Mouse (Mus musculus): ENCODE results near the gene Ndc1.

Gene Ndc1

DNA sequence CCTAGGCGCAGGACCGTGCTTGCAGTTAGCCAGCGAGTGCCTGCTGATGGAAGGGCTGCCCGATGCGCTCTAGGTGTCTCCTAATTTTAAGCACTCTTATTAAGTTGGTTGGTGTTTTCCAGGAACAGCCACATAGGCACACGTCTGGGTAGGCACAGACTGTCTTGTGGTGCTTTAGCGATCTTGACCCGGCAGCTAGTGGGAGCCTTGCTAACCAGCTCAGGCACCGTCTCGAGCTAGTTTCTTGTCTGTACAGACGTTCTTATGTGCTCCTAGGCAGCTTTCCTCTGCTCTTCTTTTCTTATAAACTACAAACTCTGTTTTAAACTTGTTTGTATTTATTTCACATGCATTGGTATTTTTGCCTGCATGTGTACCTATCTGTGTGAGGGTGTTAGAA is 76.0 kb downstream of the Ndc1 start:
- DNase-seq: no peak

DNA sequence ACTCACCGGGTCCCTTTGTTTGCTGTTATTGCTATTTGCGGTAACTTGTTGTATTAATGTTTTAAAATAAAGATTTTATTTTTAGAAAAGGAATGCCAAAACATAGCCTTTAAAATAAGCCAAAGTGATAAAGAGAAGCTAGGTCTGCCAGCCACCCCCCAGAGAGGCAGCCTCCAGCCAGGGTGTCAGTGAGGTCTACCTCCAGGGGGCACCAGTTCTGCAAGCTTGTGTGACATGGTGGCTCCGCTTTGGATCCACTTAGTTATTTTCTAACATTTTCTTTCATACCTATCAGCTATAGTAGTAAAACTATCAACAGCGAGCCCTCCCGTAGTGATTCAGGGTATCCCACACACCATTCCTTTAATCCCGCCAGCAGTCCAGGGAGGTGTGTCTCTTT is 80.9 kb downstream of the Ndc1 start:
- no peak for DNase-seq

DNA sequence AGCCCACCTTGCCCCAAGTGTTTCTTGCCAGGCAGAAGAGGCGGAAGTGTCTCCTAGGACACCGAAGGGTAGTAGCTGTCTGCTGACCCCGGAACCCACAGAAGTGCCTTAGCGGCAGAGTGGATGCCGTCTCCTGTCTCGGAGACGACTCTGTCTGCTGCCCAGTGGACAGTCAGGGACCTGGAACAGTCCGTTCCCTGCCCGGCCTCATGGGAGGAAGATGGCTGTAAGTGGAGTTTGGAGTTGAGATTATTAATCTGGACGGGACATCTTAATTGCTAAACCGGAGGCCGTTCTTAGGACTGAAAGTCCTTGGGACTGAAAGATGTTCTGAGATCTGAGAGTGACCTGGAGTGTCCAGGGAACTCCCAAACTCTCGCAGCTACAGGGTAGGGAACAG is 81.9 kb downstream of the Ndc1 start:
- no peak for DNase-seq

DNA sequence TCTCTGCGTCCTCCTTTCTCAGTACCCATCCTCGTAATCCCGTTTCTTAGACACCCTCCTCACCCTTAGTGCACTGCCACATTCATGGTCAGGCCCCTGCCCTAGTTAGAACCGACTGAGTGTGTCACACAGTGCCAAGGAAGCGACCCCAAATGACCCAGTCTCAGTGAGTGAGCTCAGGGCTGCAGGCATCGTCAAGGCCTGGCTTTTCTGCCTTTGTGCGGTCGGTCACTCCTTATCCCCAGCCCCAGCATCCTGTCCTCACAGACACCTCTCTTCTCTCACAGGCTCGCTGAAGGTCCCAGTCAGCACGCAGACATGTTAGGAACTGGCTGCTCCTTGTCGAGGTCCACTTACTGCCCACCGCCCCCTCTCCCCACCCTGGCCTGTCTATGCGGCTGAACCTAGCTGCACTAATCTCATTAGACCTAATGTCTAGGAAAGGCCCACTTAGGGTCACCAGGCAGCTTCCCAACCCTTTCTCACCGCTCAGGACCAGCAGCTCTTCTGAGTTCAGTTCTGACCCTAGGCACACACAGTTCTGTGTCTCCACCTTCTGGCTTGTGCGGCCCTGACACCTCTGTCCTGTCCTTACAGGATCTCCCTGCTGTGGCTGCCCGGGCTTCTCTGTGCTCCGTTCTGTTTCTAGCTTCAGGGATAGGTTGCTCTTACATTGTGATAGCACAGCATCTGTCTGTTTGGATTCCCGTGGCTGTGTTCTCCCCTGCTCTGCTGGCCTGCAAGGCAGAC is 84.9 kb downstream of the Ndc1 start:
- DNase-seq: no peak

DNA sequence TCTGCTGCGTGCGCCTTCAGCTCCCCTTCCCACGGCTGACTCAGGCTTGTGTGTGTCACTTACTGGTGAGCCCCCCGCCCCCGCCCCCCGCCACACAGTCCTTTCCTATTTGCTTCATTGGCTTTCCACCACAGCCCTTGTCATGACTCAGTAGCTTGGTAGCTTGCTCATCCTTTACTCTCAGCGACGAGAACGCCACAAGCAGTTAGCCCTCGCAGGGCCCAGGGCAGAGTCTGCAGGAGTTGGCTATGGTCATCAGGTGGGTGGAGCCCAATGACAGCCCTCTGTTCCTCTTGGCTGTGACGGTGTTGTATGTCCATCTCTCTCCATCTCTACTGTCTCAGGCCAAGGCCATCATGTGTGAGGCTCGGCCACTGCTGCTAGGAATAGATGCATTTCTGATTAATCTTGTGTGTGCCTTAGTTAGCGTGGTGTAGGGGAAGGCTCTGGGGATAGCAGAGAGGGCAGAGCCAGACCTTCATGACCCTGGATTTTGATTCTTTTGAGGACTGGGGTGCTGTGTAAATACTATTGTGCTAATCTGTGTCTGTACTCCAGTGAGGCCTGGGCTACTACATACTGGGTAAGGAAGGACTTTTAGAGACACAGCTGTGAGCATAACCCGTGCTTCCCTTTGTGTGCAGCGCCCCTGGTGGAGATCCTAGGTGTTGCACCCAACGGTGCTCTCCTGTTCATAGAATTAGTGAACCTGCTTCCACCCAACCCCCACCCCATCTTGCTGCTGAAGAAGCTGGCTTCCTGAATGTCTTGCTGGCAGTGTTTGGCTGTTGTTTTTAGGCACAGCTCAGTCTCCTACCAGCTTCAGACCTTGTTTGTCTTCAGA is 85.8 kb downstream of the Ndc1 start:
- DNase-seq: peak; percentile 68 to 77

DNA sequence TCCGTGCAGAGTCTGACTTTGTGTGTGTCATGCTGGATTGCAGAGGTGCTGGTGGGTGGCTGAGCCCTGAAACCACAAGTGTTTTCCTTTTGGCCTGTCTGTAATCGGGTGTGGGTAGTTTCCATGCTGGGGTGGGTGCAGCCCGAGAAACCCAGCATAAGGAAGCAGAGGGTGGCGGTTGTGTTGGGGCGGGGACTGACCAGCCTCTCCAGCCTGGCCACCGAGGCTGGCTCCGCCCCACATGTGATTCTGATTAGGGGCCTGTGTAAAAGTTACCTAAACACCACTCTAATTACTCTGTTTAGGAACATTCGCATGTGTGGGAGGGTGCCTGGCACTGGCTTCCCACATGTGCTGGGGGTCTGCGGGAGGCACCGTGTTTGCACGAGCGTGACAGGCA is 90.0 kb downstream of the Ndc1 start:
- DNase-seq: no peak

DNA sequence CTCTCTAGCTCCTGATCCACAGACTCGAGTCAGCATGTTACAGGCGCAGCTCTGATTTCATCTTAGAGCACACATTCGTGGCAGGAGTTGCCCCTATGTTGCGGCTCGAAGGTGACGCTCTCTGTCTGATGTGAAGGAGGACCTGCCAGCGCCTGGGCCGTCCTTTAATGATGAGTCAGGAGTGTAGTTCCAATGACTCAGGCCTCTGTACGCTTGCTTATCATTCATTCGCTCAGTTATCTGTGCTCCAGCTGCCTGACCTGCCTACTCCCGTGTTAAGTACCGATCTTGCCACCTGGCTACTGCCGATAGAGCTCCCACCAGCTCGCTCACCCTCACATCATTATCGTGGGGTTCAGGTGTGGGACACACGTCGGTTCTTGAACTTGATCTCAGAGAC is 91.3 kb downstream of the Ndc1 start:
- no peak for DNase-seq

DNA sequence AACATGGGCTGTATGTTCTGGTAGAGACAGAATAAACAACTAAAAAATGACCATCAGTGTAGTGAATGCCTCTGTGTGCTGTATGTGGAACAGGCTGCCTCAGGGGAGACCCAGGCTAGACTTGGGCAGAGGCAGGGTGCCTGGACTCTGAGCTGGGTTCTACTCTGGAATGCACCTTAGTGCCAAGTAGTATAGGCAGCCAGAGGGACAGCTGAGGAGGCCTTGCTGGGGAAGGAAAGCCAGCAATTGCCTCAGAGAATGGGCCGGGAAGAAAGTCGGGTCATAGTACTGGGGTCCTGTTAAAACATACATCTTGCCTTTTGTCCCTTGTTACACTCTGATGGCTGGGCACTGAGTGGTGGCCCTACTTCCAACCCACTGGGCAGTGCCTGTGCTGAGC is 91.9 kb downstream of the Ndc1 start:
- DNase-seq: no peak

DNA sequence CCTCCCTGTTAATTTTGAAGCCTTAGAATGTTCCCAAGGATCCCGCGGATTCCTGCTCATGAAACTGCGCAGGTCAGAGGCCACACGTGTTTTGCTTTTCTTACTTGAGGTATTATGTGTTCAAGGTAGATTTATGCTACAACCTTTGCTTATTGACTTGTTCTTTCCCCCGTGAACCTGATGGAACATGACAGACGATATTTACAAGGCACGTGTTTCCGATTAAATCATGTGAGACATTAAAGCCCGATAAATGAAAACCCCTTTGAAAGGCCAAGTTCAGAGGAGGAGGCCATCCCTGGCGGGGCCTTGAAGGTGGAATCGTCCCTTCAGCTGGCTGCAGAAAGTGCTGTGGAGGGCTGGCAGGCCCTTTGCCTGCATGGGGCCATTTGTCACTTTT is 92.9 kb downstream of the Ndc1 start:
- DNase-seq: no peak
